Mouse (Mus musculus): ENCODE measurements around the gene Egln2.

- TF ChIP-seq CTCF (IDR thresholded peaks at IDR 0.05; ENCODE audit: borderline replicate concordance, insufficient read depth, low read length) (no peak), POLR2A (IDR thresholded peaks at IDR 0.05; ENCODE audit: low read depth, low read length) (no peak)
Measured at GRCm38 (mm10) chr7:27185986-27186385, 19.4 kb upstream of the Egln2 start.

All from embryonic fibroblast, embryonic 13.5 days (primary cell).